Mouse (Mus musculus) monocyte, adult 5-6 weeks (primary cell): Measurements from ENCODE around the gene Mx1. TPM values are rescaled to one million over a fixed set of nuclear protein-coding genes. Genes with fewer than 3 reads are reported as not detected.

Source experiments
- ATAC-seq: fragments of 153-309, 156-312 bp; replicated peaks from 2 replicates; pipeline ENCODE4 v1.8.0; 2017; ENCODE audit warnings: mild to moderate bottlenecking; ENCODE audit not compliant: low TSS enrichment, insufficient number of reproducible peaks, severe bottlenecking, poor library complexity, low FRiP score
- total RNA-seq: library from RNA; stranded (forward); fragments of 200-1000, 200-491, 200-594 nt; gene quantifications from 3 replicates; pipeline ENCODE4 v1.2.3, GENCODE M21; 2017

The Mx1 gene
- total RNA-seq, 1 experiment from 2014 or later, result 87.2 TPM

DNA sequence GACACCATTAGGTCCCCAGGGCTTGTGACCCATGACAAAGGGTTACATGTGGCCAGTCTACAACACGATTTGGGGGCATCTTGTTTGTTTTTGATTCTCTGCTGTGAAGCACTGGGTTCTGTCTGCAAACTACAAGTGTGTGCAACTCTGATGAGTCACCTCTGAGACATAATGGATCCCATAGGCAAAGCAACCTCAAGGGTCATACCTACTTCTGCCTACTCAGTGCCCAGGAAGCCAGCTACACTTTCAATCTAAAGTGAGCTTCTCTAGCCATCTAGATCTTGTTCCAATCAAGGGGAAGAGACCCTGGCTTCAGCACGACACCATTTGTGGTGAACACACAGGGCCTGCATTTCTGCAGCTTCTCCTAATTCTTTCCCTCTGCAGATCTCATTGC is 1.4 kb downstream of the Mx1 start:
- ATAC-seq, result no peak

DNA sequence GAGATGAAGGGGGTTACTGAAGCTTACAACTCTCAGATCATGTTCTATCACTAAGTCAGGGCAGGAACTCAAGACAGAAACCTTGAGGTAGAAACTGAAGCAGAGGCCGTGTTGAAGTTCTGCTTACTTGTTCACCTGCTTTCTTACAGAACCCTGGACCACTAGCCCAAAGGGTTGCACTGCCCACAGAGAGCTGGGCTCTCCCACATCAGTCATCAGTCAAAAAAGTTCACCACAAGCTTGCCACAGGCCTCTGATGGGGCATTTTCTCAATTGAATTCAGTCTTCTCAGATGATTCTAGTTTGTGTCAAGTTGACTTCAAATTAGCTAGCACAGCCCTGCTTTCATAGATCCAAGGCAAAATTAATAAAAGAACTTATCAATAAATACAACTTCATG is 2.9 kb downstream of the Mx1 start:
- ATAC-seq, result no peak

DNA sequence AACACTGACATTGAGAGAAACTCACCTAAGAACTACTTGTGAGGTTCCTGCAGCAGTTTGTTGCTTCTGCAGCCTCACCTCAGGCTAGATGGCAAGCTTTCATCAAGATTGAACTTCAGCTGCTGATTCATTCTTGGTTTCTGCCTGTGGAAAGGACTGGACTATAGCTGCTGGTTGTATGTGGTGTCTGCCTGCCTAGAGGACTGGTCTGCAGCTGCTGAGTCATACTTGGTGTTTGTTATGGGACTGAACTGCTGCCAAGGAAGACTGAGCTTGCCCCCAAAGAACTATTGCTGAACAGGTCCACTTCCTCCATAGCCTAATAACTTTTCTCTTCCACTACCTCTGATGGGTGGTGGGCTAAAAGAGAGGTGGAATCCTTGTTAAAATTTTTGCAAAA is 15.3 kb downstream of the Mx1 start:
- ATAC-seq, result no peak

DNA sequence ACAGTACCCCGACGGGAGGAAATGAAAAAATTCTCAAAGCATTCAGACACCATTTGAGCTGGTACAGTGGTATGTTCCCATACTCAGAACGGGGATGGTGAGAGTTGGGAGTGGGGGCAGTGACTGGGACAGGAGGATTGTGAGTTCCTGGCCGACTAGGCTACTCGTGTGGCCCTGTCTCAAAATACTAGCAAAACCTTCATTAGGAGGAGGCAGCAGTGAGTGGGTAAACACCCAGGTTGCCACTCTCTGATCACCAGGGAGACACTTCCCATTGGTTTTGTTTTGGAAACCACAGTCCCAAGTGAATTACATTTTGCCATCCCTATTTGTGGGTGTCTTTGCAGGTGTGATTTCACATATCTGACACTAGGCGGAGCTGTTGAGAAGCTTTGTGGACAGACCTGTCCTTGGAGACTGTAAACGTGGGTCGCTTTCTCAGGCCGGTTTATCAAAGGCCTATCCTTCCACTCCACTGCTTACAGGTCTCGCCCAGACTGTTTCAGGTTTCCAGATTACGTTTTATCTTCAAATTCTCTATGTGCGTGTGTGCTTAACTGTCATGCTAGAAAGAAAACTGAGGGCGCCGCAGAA is 18.9 kb downstream of the Mx1 start:
- peak; percentile 85 for ATAC-seq

DNA sequence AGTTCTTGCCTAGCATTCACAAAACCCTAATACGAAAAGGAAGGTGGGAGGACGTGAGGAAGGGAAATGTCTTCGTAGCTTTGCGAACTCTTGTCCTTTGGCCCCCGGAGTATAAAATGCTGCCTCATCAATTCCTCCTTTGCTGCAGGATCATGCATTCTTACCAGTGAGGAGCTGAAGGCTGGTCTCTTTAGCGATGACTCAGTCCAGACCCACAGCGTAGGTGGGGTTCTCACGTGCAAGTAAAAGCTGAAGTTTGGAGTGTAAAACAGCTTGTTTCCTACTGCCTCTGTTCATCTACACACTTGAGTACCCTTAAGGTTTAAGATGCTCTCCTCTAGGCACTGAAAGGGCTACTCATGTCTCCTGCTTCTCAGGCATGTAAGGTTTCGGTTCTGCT is 20.7 kb downstream of the Mx1 start:
- no peak for ATAC-seq

DNA sequence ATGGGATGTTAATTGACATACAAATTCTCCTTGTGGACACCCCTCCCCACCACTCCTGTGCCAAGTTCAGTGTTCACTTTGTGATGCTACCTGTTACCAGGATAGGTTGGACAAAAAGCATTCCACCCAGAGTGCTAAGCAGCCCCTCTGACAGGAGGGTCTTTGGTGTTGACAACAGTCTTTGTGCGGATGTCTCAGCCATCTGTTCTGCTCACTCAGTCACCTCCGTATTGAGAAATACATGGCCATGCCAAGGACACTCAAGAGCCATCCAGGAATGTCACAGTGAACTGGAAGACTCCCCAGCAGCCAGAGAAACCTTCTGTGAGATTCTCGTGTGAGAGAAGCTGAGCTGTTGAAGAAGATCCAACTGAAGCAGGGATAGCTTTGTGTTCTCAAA is 24.5 kb downstream of the Mx1 start:
- no peak for ATAC-seq

DNA sequence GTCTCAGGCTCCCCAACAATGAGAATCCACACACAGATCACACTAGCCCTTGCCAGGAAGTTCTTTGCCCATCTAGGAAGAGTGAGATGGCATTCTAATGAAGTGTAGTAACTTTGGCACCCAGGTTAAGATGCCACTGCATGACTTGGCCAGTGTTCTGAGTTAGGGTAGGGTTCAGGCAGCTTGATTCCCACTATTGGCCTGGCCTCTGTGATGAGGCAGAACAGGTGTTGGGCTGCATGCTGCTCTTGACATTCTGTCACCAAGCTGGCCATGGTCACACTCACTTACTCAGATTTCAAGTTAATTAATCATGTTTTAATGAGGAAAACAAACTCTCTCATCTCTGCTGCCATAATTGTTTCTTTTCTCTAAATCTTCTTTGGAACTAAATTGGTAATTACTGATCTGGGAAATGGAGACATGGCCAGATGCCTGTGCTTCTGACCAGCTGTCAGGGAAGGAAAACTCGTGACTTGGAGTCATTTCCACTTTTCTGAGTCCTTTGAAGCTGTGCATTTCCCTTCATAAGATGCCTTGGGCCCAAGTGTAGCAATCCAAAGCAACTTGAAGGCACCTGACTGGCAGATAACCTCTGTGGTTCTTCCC is 25.2 kb downstream of the Mx1 start:
- ATAC-seq, result no peak

DNA sequence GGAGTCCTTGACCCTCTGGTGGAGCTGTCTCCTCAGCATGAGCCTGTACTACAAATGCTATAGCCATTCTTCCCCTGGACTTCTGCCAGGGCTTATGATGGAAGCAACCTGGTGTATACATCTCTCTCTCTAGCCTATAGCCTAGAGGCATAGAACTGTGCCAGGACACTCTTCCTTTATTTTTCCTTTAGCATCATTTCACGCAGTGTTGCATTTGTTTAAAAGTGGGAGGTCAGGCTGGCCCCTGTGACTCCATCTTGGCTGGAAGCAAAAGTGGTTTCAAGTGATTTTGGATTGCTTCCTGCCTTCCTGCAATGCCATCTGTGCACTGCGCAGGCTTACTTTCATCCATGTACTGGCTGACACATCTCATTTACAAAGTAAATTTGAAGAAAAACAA is 28.5 kb downstream of the Mx1 start:
- no peak for ATAC-seq

DNA sequence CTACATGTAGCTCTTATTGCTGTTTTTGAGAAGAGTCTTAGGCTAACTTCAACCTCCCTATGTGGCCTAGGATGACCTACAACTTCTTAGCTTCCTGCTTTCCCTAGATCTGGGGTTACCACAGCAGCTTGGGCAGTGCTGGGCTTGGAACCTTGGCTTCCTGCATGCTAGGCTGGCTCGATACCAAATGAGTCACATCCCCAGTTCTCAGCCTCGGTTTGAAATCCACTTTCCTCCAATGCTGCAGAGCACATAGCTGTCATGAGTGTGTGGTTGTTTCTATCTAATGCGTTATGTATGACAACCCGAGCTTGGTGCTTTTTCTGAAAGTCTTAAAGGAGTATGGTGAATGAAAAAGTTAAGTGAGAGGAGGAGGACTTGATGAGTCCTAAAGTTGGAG is 31.4 kb downstream of the Mx1 start:
- ATAC-seq, result no peak

DNA sequence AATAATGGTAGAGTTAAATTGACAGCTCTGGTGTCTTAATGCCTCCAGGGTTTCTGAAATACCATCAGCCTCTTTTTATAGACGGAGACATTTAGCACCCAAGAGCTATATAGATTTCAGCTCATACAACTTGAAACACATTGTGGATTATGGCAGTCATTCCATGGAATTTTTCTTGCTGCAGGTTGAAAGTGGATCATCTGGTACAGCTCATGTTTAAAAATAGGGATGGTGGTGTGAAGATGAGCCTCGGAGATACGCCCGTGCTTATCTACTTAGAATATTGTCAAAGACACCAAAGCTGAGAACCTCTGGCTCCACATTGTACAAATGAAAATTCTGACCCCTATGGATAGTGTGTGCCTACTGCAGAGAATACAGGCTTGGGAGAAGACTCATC is 32.6 kb downstream of the Mx1 start:
- ATAC-seq, result no peak

DNA sequence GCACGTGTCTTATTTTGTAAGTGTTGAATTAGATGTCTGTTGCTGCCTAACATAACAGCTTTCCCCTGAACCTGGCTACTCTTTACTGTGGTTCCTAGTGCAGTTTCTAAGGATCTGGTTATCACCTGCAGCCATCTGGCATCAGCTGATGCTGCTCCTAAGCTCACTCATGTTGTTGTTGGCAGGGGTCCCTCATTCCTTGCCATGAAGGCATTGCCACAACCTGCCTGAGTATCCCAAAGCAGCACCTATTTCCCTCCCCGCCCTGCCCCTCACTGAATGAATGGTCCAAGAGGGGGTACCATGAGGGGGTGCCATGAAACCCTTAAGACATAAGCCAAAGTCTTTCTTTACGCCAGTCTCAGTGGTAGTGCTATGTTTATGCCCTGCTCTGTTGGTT is 34.7 kb downstream of the Mx1 start:
- ATAC-seq, result no peak

DNA sequence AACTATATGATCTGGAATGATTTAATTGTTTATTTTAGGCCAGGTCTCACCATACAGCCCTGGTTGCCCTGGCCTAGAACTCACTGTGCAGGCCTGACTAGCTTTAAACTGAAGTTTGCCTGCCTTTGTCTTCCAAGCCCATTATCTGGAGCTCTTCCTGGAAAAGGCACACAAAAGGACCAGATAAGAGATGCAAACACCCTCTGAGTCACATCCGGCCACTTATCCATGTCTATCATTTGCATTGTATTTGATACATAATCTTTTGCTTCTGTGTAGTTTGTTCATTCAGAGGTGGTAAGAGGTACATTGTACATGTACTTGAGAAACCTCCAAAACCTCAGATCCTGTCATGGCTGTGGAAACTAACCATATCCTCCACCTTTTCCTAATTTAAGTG is 39.1 kb downstream of the Mx1 start:
- ATAC-seq, result no peak

DNA sequence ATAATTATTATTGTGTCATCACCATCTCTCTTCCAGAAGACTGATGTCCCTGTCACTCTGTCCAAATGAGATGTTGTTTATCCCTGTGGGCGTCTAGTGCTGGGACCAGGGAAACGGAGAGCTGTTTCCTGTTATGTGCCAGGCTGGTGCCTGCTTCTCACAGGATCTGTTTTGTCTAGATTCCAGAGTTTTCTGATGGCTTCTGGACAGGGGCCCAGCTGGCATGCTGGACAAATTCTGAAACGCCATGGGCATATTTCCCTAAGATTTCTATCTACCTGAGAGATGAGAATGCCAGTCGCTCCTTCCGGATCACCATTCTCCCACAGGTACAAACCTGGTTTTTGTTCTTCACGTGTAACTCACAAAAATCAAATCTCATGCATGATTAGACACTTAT is 41.0 kb downstream of the Mx1 start:
- ATAC-seq, result no peak

DNA sequence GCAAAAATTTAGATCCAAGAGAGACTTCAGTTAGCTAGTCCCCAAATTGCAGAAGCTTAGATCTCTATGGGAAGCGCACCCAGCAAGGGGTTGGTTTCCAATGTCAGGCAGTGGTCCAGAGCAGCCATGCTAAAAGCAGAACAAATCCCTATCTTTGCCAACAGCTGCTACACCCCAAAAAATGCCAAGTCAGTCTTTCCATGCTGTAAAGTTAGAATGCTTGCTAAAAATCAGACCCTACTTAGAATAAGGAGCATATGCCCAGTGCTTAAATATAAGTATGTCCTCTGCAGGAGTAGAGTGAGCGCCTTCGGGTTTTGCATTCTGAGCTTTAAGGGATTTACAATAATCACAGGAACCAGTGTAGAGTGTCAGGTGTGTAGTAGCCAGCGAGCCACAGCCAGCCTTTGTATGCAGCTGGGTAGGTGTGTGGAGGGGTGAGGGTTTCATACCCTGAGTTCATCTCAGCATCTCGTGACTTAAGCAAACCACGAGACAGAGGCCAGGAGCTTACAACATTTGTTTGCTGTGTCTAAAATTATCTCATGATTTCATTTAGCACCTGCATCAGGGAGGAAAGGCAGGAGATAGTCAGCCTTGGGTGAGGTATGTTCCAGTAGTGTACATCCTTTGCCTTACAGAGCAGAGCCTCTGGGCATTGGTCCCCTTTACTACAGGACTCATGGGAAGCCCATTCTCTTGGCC is 43.8 kb downstream of the Mx1 start:
- ATAC-seq, result no peak

DNA sequence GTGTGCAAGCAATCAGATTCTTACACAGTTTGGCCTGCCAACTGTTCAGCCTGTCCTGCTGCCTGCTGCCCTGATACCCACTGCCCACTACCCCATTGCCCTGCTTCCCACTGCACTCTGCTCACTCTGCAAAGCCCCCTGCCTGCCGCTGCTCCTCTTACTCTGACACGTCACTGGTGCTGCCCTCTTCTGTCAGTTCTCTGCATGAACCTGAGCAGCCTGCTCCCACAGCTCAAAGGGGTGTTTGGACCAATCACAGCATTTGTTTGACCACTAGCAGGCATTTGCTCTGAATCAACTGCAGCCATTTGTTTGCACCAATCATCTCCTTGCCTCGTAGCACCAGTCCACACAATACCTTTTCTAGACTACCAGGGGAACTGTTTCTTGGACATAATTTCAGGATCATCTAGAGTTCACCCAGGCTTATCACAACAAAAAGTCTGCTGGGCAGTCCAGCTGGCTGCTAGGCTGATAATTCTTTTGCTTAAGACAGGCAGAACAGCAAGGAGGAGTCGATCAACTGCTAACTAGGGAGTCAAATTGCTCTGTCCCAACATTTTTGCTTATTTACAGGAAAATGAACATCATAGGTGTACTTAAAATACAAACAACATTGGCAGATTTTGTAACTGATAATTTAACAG is 44.7 kb downstream of the Mx1 start:
- no peak for ATAC-seq

DNA sequence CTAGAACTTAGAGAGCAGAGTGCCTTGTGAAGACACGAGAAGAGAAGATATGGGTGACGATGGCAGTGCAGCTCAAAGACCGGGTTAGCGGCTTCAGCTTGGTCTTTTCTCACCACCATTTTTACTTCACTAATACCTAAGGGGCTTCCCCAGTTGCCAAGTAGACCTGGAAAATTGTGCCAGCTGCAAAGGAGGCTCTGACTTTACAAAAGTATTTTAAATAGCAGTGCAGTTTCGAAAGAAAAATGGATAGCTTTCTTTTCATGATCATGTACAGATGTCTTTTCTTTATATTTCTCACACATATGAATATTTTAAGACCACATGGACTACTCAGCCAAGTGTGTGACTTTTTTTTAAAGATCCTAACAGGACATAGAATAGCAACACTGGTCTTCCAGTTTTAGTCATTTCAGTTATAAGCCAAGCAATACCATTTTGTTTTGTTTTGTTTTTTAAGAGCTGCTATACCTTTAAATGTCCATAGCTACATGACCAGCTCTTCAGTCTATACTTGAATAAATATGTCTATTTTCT is 57.2 kb downstream of the Mx1 start:
- no peak for ATAC-seq

DNA sequence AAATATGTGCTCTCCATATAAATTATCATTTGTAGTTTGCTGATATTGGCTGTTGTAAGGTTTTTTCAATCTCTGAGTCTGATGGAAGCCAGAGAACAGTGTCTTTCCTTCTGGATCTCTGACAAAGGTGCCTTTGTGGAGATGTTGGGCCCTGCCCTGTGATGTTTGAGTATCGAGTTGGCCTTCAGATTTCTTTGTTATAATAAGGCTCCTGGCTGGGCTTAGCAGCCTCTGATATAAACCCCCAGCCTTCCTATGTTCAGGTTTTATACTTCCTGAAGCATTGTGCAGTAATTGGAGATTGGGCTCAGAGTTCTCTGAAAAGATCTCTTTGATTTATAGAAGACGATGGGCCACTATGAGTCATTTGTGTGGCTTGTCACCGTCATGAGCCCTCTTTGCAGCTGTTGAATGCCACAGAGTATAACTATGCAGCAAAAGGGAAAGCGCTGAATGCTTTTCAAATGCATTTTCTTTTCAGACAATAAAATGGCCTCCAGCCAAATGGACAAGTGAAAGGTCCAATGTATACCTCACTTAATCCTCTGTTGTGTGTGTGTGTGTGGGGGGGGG is 60.4 kb downstream of the Mx1 start:
- no peak for ATAC-seq

DNA sequence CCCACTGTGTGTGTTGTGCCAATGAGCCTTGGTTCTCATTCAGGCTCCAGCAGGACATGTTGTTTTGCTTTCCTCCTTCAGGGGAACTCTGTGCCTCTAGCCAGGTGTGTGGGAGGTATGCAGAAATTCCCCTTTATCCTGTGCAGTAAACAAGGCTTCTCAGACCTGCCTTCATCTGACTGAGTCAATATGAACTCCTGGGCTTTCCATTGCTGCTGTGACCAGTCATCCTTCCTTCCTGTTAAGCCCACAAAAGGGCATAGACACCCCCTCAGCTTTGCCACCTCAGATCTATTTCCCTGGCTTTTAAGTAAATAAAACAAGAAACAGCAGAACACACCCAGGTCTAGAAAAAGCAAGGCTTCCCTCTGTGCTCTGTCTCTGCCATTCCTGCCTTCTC is 61.0 kb downstream of the Mx1 start:
- ATAC-seq, result no peak

DNA sequence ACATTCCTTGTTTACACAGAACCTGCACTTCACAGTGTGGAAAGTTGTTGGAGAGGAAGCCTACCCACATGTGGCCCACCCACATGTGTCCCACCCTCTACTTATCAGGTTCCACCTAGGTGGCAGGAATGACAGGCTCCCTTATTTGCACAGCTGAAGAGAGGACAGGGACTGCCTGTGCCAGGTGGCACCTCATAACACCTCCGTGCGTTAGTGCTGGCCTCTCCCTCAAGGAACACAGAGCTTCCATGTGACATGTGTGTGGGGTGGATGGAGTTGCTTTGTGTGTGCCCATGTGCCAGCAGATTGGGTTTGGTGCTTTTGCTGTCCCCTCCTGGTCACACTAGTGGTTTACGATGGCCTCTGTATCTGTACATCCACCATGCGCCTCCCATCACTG is 62.7 kb downstream of the Mx1 start:
- ATAC-seq, result no peak
